Mouse (Mus musculus): ENCODE measurements around the gene Dffa. TPM values are rescaled to one million over a fixed set of nuclear protein-coding genes. Genes with fewer than 3 reads are reported as not detected.
"Not testable (repeated sequence)": the region's sequence is repeated elsewhere in the genome, so short reads cannot be mapped to it uniquely, and the experiment has no call there.

The Dffa gene
- polyA plus RNA-seq, 1 experiment from 2014 or later: 23.3 TPM

GRCm38 (mm10) chr4:149163196-149163595 is 59.2 kb downstream of the Dffa start:
- 70% methylated on average over 1 of the region's 1 CpGs for WGBS
- Histone ChIP-seq H3K9ac (ENCODE audit: low read depth, low read length) (no peak overlapping the region), H3K4me2 (ENCODE audit: low read length) (no peak overlapping the region), H3K9me3 (replicated peaks; ENCODE audit: control insufficient read depth, low read length, poor library complexity, severe bottlenecking) (no peaks in the 10 kb centered on the region), H3K4me1 (ENCODE audit: control insufficient read depth, insufficient read depth, low read length) (peaks cover 9% of the 10 kb centered on the region), H3K27ac (ENCODE audit: low read length) (no peak overlapping the region), H3K4me3 (ENCODE audit: low read depth, low read length) (no peak overlapping the region), H3K27me3 (ENCODE audit: control insufficient read depth, insufficient read depth, low read depth, low read length) (no peaks in the 10 kb centered on the region), H3K36me3 (ENCODE audit: control insufficient read depth, insufficient read depth, low read length) (peaks cover 20% of the 10 kb centered on the region)
- ATAC-seq: no peak

DNA sequence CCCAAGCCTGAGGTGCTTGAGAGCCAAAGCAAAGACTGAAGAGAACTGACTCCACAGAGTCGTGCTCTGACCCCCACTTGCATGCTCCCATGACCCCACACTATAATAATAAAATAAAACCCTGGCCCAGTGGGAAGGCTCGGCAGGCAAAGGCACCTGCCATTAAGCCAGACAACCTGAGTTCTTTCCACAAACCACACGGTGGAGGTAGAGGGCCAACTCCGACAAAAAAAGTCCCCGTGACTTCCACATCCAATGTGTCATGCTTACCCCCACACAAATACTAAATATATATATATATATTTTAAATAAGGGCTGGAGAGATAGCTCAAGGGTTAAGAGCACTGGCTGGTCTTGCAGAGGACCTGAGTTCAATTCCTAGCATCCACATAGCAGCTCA is 60.2 kb downstream of the Dffa start:
- Histone ChIP-seq H3K27me3 (ENCODE audit: control insufficient read depth, insufficient read depth, low read depth, low read length) (no peaks in the 10 kb centered on the region), H3K9me3 (replicated peaks; ENCODE audit: control insufficient read depth, low read length, poor library complexity, severe bottlenecking) (no peaks in the 10 kb centered on the region), H3K36me3 (ENCODE audit: control insufficient read depth, insufficient read depth, low read length) (peaks cover 20% of the 10 kb centered on the region), H3K4me3 (ENCODE audit: low read depth, low read length) (no peak overlapping the region), H3K4me2 (ENCODE audit: low read length) (no peak overlapping the region), H3K9ac (ENCODE audit: low read depth, low read length) (no peak overlapping the region), H3K27ac (ENCODE audit: low read length) (no peak overlapping the region), H3K4me1 (ENCODE audit: control insufficient read depth, insufficient read depth, low read length) (peaks cover 9% of the 10 kb centered on the region)
- WGBS: 71% methylated on average over 5 of the region's 5 CpGs
- no peak for ATAC-seq

- Histone ChIP-seq H3K27me3 (ENCODE audit: control insufficient read depth, insufficient read depth, low read depth, low read length) (no peaks in the 10 kb centered on the region), H3K4me2 (ENCODE audit: low read length) (peak within 1 kb of the TSS; percentile 78), H3K9ac (ENCODE audit: low read depth, low read length) (peak within 1 kb of the TSS; percentile 84), H3K9me3 (replicated peaks; ENCODE audit: control insufficient read depth, low read length, poor library complexity, severe bottlenecking) (no peaks in the 10 kb centered on the region), H3K4me3 (ENCODE audit: low read depth, low read length) (peak within 1 kb of the TSS; percentile 76), H3K27ac (ENCODE audit: low read length) (peak within 1 kb of the TSS; percentile 72), H3K4me1 (ENCODE audit: control insufficient read depth, insufficient read depth, low read length) (peaks cover 9% of the 10 kb centered on the region), H3K36me3 (ENCODE audit: control insufficient read depth, insufficient read depth, low read length) (peaks cover 5% of the 10 kb centered on the region)
- peak; percentile 99 for ATAC-seq
- WGBS: under 1% methylated on average over 59 of the region's 59 CpGs
Measured at GRCm38 (mm10) chr4:149166215-149166946, 62.4 kb downstream of the Dffa start, which contains the start of gene Pgd. TSS of gene Pgd (minus strand) at chr4:149166771.

GRCm38 (mm10) chr4:149166957-149167611 is 63.1 kb downstream of the Dffa start:
- Histone ChIP-seq H3K9ac (ENCODE audit: low read depth, low read length) (peak overlapping the region; percentile 47), H3K27me3 (ENCODE audit: control insufficient read depth, insufficient read depth, low read depth, low read length) (no peaks in the 10 kb centered on the region), H3K4me3 (ENCODE audit: low read depth, low read length) (peak overlapping the region; percentile 76), H3K27ac (ENCODE audit: low read length) (peak overlapping the region; percentile 72), H3K36me3 (ENCODE audit: control insufficient read depth, insufficient read depth, low read length) (peaks cover 3% of the 10 kb centered on the region; the same call in 1 of the 2 replicates), H3K4me1 (ENCODE audit: control insufficient read depth, insufficient read depth, low read length) (peaks cover 9% of the 10 kb centered on the region), H3K9me3 (replicated peaks; ENCODE audit: control insufficient read depth, low read length, poor library complexity, severe bottlenecking) (no peaks in the 10 kb centered on the region), H3K4me2 (ENCODE audit: low read length) (peak overlapping the region; percentile 78)
- peak; percentile 68 for ATAC-seq
- 3% methylated on average over 27 of the region's 27 CpGs for WGBS

DNA sequence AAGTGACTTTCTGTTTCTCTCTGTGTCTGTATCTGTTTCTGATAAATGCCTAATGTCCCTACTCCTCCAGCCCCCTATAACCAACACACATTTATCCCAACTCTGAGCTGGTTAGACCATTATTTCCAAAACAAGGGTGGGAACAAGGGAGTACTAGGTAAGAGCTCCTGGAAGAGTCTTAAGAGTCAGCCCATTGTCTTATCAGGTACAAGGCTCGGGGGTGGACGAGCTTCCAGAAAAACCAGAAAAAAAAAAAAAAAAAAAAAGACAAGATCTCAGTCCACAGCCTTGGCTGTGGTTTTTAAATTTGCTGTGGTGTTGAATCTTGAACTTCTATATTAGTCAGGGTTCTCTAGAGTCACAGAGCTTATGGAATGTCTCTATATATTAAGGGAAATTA is 64.1 kb downstream of the Dffa start:
- Histone ChIP-seq H3K9me3 (replicated peaks; ENCODE audit: control insufficient read depth, low read length, poor library complexity, severe bottlenecking) (no peaks in the 10 kb centered on the region), H3K27ac (ENCODE audit: low read length) (no peak overlapping the region), H3K4me1 (ENCODE audit: control insufficient read depth, insufficient read depth, low read length) (peaks cover 9% of the 10 kb centered on the region), H3K27me3 (ENCODE audit: control insufficient read depth, insufficient read depth, low read depth, low read length) (no peaks in the 10 kb centered on the region), H3K36me3 (ENCODE audit: control insufficient read depth, insufficient read depth, low read length) (peaks cover 3% of the 10 kb centered on the region; the same call in 1 of the 2 replicates), H3K4me3 (ENCODE audit: low read depth, low read length) (no peak overlapping the region), H3K4me2 (ENCODE audit: low read length) (no peak overlapping the region), H3K9ac (ENCODE audit: low read depth, low read length) (no peak overlapping the region)
- 80% methylated on average over 2 of the region's 2 CpGs for WGBS
- no peak for ATAC-seq

DNA sequence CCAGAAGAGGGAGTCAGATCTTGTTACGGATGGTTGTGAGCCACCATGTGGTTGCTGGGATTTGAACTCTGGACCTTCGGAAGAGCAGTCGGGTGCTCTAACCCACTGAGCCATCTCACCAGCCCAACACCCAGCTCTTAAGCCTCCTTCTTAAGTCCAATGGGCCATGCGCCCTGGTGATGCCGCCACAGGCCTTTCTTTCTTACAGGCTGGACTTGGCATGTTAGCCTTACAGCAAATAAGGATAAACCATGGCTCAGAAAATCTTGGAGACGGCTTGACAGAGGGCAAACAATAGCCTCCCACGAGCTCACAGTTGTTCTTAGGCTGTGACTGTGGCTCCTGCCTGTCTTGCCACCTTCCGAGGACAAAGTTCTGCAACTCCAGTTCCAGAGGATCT is 66.0 kb downstream of the Dffa start:
- H3K36me3 ChIP-seq (ENCODE audit: control insufficient read depth, insufficient read depth, low read length); H3K4me3 ChIP-seq (ENCODE audit: low read depth, low read length); H3K4me1 ChIP-seq (ENCODE audit: control insufficient read depth, insufficient read depth, low read length); ATAC-seq; H3K9ac ChIP-seq (ENCODE audit: low read depth, low read length); H3K4me2 ChIP-seq (ENCODE audit: low read length); H3K27me3 ChIP-seq (ENCODE audit: control insufficient read depth, insufficient read depth, low read depth, low read length); H3K27ac ChIP-seq (ENCODE audit: low read length); H3K9me3 ChIP-seq (replicated peaks; ENCODE audit: control insufficient read depth, low read length, poor library complexity, severe bottlenecking): not testable (repeated sequence)
- 62% methylated on average over 7 of the region's 8 CpGs for WGBS

Other genes starting within 250 kb of the Dffa start
- gene Pex14, start 4.3 kb upstream of the Dffa start, polyA plus RNA-seq (2015; fragmentation: Nextera tagmentation; extraction: Ambion mirVana): 57.0 and 58.7 TPM in 2 replicates
- gene Cort, start 22.6 kb downstream of the Dffa start, polyA plus RNA-seq (2015; fragmentation: Nextera tagmentation; extraction: Ambion mirVana): 0.45 and 0.77 TPM in 2 replicates
- 17.7 and 18.9 TPM in 2 replicates for gene Cenps, start 33.5 kb downstream of the Dffa start, polyA plus RNA-seq (2015; fragmentation: Nextera tagmentation; extraction: Ambion mirVana)
- gene Pgd, start 62.6 kb downstream of the Dffa start, polyA plus RNA-seq (2015; fragmentation: Nextera tagmentation; extraction: Ambion mirVana): 110 and 114 TPM in 2 replicates
- 118 and 142 TPM in 2 replicates for gene Kif1b, start 203.5 kb downstream of the Dffa start, polyA plus RNA-seq (2015; fragmentation: Nextera tagmentation; extraction: Ambion mirVana)